Mouse (Mus musculus) liver, postnatal 0 days (tissue): ENCODE data around the gene Mgat4a.

Experiments
- CTCF ChIP-seq: sonication (generic); IDR thresholded peaks from 2 replicates; pipeline ENCODE4 v1.5.1; 2016; ENCODE audit warnings: antibody characterized with exemption, low read depth
- EP300 ChIP-seq: IDR thresholded peaks from 2 replicates; pipeline ENCODE4 v1.6.1; 2016; ENCODE audit warnings: antibody characterized with exemption, low read depth, mild to moderate bottlenecking

DNA sequence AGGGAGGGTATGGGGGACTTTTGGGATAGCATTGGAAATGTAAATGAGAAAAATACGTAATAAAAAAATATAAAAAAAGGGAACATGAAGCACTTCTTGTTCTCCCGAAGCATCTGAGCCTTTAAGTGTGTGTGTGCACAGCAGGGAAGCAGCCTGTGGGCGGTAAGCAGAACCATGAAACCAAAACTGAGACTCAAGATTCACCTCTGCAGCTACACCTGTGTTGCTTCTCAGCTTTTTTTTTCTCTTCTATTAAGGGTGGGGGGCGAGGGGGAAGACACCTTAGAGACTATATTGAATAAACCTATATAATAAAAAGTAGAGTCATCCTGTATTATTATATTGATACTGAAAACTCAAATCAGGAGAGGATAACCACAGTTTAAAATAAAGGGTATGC is 73.0 kb downstream of the Mgat4a start:
- no peak for TF ChIP-seq CTCF
- no peak for TF ChIP-seq EP300
